Mouse (Mus musculus) testis, adult 2 months (tissue): ENCODE measurements at regions not wholly inside any gene's neighbourhood (a gene's known extent, or its start where the extent isn't known, plus 50 kb on each side); places are given as distances from the start of the nearest gene placed in this dataset.

Experiments used
- H3K27ac ChIP-seq: fragments of 200-500 bp; 2 replicates; pipeline ENCODE4 v1.5.1; 2012; ENCODE audit warnings: low read depth, low read length; ENCODE audit not compliant: control insufficient read depth, insufficient read depth
- H3K27me3 ChIP-seq: fragments of 200-500 bp; 2 replicates; pipeline ENCODE4 v1.6.1; 2012; ENCODE audit warnings: mild to moderate bottlenecking, low read length, moderate library complexity; ENCODE audit not compliant: control insufficient read depth, insufficient read depth
- H3K36me3 ChIP-seq: fragments of 200-500 bp; 2 replicates; pipeline ENCODE4 v1.6.1; 2012; ENCODE audit warnings: mild to moderate bottlenecking, low read length; ENCODE audit not compliant: control insufficient read depth, insufficient read depth
- H3K4me1 ChIP-seq: fragments of 200-500 bp; 2 replicates; pipeline ENCODE4 v1.6.1; 2012; ENCODE audit warnings: low read length; ENCODE audit not compliant: control insufficient read depth, insufficient read depth
- H3K4me3 ChIP-seq: fragments of 200-500 bp; 2 replicates; pipeline ENCODE4 v1.5.1; 2012; ENCODE audit warnings: low read depth, mild to moderate bottlenecking, low read length, moderate library complexity, mixed read lengths; ENCODE audit not compliant: control insufficient read depth
- CTCF ChIP-seq: fragments of 200-500 bp; IDR thresholded peaks from 2 replicates; pipeline ENCODE4 v1.5.1; 2012; ENCODE audit warnings: low read depth, mild to moderate bottlenecking, inconsistent platforms, low read length, moderate library complexity; ENCODE audit not compliant: control insufficient read depth, insufficient read depth, insufficient replicate concordance
- POLR2A ChIP-seq: fragments of 200-500 bp; IDR thresholded peaks from 2 replicates; pipeline ENCODE4 v1.6.1; 2012; ENCODE audit warnings: low read depth, mild to moderate bottlenecking, inconsistent platforms, low read length, moderate library complexity; ENCODE audit not compliant: control insufficient read depth

GRCm38 (mm10) chr7:58398558-58399144 lies 257.3 kb upstream of the Atp10a start:
- Histone ChIP-seq H3K36me3 (no peaks in the 10 kb centered on the region), H3K27ac (no peak overlapping the region; the same call in 1 of the 2 replicates), H3K4me1 (no peaks in the 10 kb centered on the region; the same call in 1 of the 2 replicates), H3K27me3 (no peaks in the 10 kb centered on the region), H3K4me3 (peak overlapping the region; percentile 71)
- TF ChIP-seq CTCF (no peak), POLR2A (no peak)

- no peaks in the 10 kb centered on the region; the same call in 1 of the 2 replicates for H3K4me1 ChIP-seq
- TF ChIP-seq CTCF (no peak), POLR2A (peak; percentile 55; the same call in 1 of the 2 replicates)
- H3K4me3 ChIP-seq = peak overlapping the region; percentile 71
- no peaks in the 10 kb centered on the region for H3K36me3 ChIP-seq
- H3K27me3 ChIP-seq = no peaks in the 10 kb centered on the region
- H3K27ac ChIP-seq = no peak overlapping the region; the same call in 1 of the 2 replicates
These were observed 256.8 kb upstream of the Atp10a start for GRCm38 (mm10) chr7:58399145-58399604.

- Histone ChIP-seq H3K27me3 (no peaks in the 10 kb centered on the region), H3K36me3 (no peaks in the 10 kb centered on the region), H3K4me1 (no peaks in the 10 kb centered on the region; the same call in 1 of the 2 replicates), H3K4me3 (peak overlapping the region; percentile 36; the same call in 1 of the 2 replicates), H3K27ac (no peak overlapping the region)
- TF ChIP-seq CTCF (no peak), POLR2A (no peak)
These were observed 256.3 kb upstream of the Atp10a start for GRCm38 (mm10) chr7:58399651-58400050.

- H3K4me1 ChIP-seq = no peaks in the 10 kb centered on the region; the same call in 1 of the 2 replicates
- no peaks in the 10 kb centered on the region for H3K27me3 ChIP-seq
- no peak overlapping the region for H3K27ac ChIP-seq
- no peak overlapping the region for H3K4me3 ChIP-seq
- no peaks in the 10 kb centered on the region for H3K36me3 ChIP-seq
- TF ChIP-seq CTCF = no peak
These were observed 255.4 kb upstream of the Atp10a start for GRCm38 (mm10) chr7:58400594-58400993.

- TF ChIP-seq CTCF = no peak
- no peak for TF ChIP-seq POLR2A
- no peak overlapping the region for H3K4me3 ChIP-seq
These were observed 218.9 kb upstream of the Atp10a start for GRCm38 (mm10) chr7:58436888-58437625.

GRCm38 (mm10) chr7:58442535-58443184 lies 213.3 kb upstream of the Atp10a start:
- no peak overlapping the region for H3K27ac ChIP-seq
- H3K36me3 ChIP-seq = no peaks in the 10 kb centered on the region
- H3K27me3 ChIP-seq = no peaks in the 10 kb centered on the region
- H3K4me3 ChIP-seq = no peak overlapping the region
- TF ChIP-seq POLR2A = no peak
- TF ChIP-seq CTCF = no peak
- H3K4me1 ChIP-seq = no peaks in the 10 kb centered on the region

More at GRCm38 (mm10) chr7:58436888-58437625, 218.9 kb upstream of the Atp10a start:
- H3K4me1 ChIP-seq = no peaks in the 10 kb centered on the region
- H3K36me3 ChIP-seq = no peaks in the 10 kb centered on the region
- H3K27ac ChIP-seq = no peak overlapping the region
- no peaks in the 10 kb centered on the region for H3K27me3 ChIP-seq

GRCm38 (mm10) chr7:58443297-58443696 lies 212.7 kb upstream of the Atp10a start:
- Histone ChIP-seq H3K27ac (no peak overlapping the region), H3K36me3 (no peaks in the 10 kb centered on the region), H3K4me3 (no peak overlapping the region), H3K4me1 (no peaks in the 10 kb centered on the region), H3K27me3 (no peaks in the 10 kb centered on the region)
- TF ChIP-seq POLR2A = no peak
- no peak for TF ChIP-seq CTCF
